ENCODE assay signal across 8 mouse cellular contexts in the genomic region with DNA sequence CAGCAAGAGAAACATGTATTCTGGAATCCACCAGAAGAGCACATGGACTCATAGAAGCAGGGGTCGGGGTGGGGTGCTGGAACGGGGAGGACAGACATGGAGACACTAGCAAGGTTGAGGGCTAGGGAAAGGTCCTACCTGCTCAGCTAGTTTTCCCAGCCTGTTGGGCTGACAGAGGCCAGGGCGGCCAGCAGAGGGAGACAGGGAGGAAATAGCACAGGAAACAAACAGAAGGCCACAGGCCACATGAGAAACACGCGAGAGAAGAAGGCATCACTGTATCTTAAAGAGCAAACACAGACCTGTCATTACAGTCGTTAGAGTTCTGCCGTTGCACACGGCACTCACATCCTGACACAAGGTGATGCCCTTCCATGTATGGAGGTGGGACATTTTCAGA. TPM values are rescaled to one million over a fixed set of nuclear protein-coding genes. Genes with fewer than 3 reads are reported as not detected.
DNase-seq lines count a peak whose midpoint lies in the region; ATAC-seq lines count a peak whose summit lies in the region.

No protein-coding gene starts in this region.

- WGBS in forebrain, embryonic 14.5 days: 55% methylated on average over 8 of the region's 8 CpGs
- WGBS in forebrain, embryonic 11.5 days: 60% methylated on average over 8 of the region's 8 CpGs
- 39% methylated on average over 8 of the region's 8 CpGs for WGBS in stomach, embryonic 15.5 days

- H3K4me1 ChIP-seq in forebrain, embryonic 14.5 days (ENCODE audit: control insufficient read depth, insufficient read depth, low read length): no peaks in the 10 kb centered on the region
- H3K4me1 ChIP-seq in forebrain, embryonic 11.5 days (replicated peaks; ENCODE audit: control insufficient read depth, insufficient read depth, low read length): no peaks in the 10 kb centered on the region
- H3K4me1 ChIP-seq in stomach, embryonic 15.5 days: no peaks in the 10 kb centered on the region

- ATAC-seq in forebrain, embryonic 14.5 days: no peak
- ATAC-seq in forebrain, embryonic 11.5 days (replicated peaks; ENCODE audit: low FRiP score): no peak
- peak; percentile 98 for ATAC-seq in common myeloid progenitor, adult 5-6 weeks (replicated peaks; ENCODE audit: low read depth, poor library complexity, severe bottlenecking)
- 0 out of 2 replicates have a peak, but pooled peaks have one; percentile 18 for ATAC-seq in stomach, embryonic 15.5 days (ENCODE audit: insufficient read depth, low FRiP score, low read depth)

- no peak overlapping the region for H3K4me2 ChIP-seq in forebrain, embryonic 14.5 days (ENCODE audit: low read length)
- no peak overlapping the region for H3K4me2 ChIP-seq in forebrain, embryonic 11.5 days (ENCODE audit: low read depth, low read length, severe bottlenecking)
- no peak overlapping the region for H3K4me2 ChIP-seq in stomach, embryonic 15.5 days

- peaks cover 93% of the 10 kb centered on the region for H3K36me3 ChIP-seq in forebrain, embryonic 14.5 days (ENCODE audit: control insufficient read depth, insufficient read depth, low read length)
- no peaks in the 10 kb centered on the region; the same call in 1 of the 2 replicates for H3K36me3 ChIP-seq in forebrain, embryonic 11.5 days (ENCODE audit: control insufficient read depth, insufficient read depth, low read length)
- H3K36me3 ChIP-seq in stomach, embryonic 15.5 days: peaks cover 41% of the 10 kb centered on the region

- no peaks in the 10 kb centered on the region for H3K9me3 ChIP-seq in forebrain, embryonic 14.5 days (replicated peaks; ENCODE audit: control insufficient read depth, low read length)
- H3K9me3 ChIP-seq in forebrain, embryonic 11.5 days (ENCODE audit: control insufficient read depth, low read length): no peaks in the 10 kb centered on the region
- H3K9me3 ChIP-seq in stomach, embryonic 15.5 days: no peaks in the 10 kb centered on the region

- no peak overlapping the region for H3K27ac ChIP-seq in forebrain, embryonic 14.5 days (ENCODE audit: low read depth, low read length)
- H3K27ac ChIP-seq in forebrain, embryonic 11.5 days (ENCODE audit: low read depth, low read length): no peak overlapping the region
- H3K27ac ChIP-seq in stomach, embryonic 15.5 days: no peak overlapping the region

- no peak overlapping the region for H3K9ac ChIP-seq in forebrain, embryonic 14.5 days (ENCODE audit: low read length)
- H3K9ac ChIP-seq in forebrain, embryonic 11.5 days (ENCODE audit: low read length): no peak overlapping the region
- no peak overlapping the region for H3K9ac ChIP-seq in stomach, embryonic 15.5 days

- no peak overlapping the region for H3K4me3 ChIP-seq in forebrain, embryonic 14.5 days (ENCODE audit: low read depth, low read length)
- no peak overlapping the region for H3K4me3 ChIP-seq in forebrain, embryonic 11.5 days (ENCODE audit: low read depth, low read length)
- no peak overlapping the region for H3K4me3 ChIP-seq in stomach, embryonic 15.5 days (replicated peaks)

- H3K27me3 ChIP-seq in forebrain, embryonic 14.5 days (replicated peaks; ENCODE audit: control insufficient read depth, insufficient read depth, low read length): no peaks in the 10 kb centered on the region
- no peaks in the 10 kb centered on the region for H3K27me3 ChIP-seq in forebrain, embryonic 11.5 days (ENCODE audit: control insufficient read depth, insufficient read depth, low read length)
- H3K27me3 ChIP-seq in stomach, embryonic 15.5 days (replicated peaks): no peaks in the 10 kb centered on the region

- DNase-seq in forebrain, embryonic 14.5 days (ENCODE audit: low spot score): peak; percentile 4
- no peak for DNase-seq in forebrain, embryonic 11.5 days (ENCODE audit: low spot score)
- peak; percentile 40 for DNase-seq in right cerebral cortex, adult 18-20 months
- no peak for DNase-seq in right cerebral cortex, postnatal 10 days (ENCODE audit: low spot score in 2 of 2)
- peak; percentile 37 to 58 for DNase-seq in lung, adult 18-20 months
- DNase-seq in frontal cortex, postnatal 36 days (ENCODE audit: low spot score in 2 of 2): no peak

RNA-seq across cellular contexts. Expression of gene S100b, which starts 17.6 kb away (rescaled TPM):
- 0.42 and 0.77 TPM in 2 replicates for polyA plus RNA-seq in forebrain, embryonic 14.5 days (2014; fragmentation: Nextera tagmentation; extraction: Ambion mirVana)
- 0.12 TPM in 1 of 2 replicates, not detected in the other for polyA plus RNA-seq in forebrain, embryonic 11.5 days (2014; fragmentation: Nextera tagmentation; extraction: Ambion mirVana)
- total RNA-seq in common myeloid progenitor, adult 5-6 weeks (2017): not detected in 2 replicates
- polyA plus RNA-seq in stomach, embryonic 15.5 days (2015; fragmentation: Nextera tagmentation; extraction: Ambion mirVana): 2.5 and 2.8 TPM in 2 replicates

RNA-seq across cellular contexts. Expression of gene Prmt2, which starts 33.6 kb away (rescaled TPM):
- 279 and 307 TPM in 2 replicates for polyA plus RNA-seq in forebrain, embryonic 14.5 days (2014; fragmentation: Nextera tagmentation; extraction: Ambion mirVana)
- 83.9 and 99.6 TPM in 2 replicates for polyA plus RNA-seq in forebrain, embryonic 11.5 days (2014; fragmentation: Nextera tagmentation; extraction: Ambion mirVana)
- 1.5 and 2.1 TPM in 2 replicates for total RNA-seq in common myeloid progenitor, adult 5-6 weeks (2017)
- polyA plus RNA-seq in stomach, embryonic 15.5 days (2015; fragmentation: Nextera tagmentation; extraction: Ambion mirVana): 48.4 and 51.3 TPM in 2 replicates

Comparison
In these comparisons a context has a peak if more than half of its experiments do, and no peak if none do; other contexts are left out.
1. DNase-seq: peak in forebrain, embryonic 14.5 days (single experiment), right cerebral cortex, adult 18-20 months (single experiment) and lung, adult 18-20 months (2 of 2); none in forebrain, embryonic 11.5 days (single experiment), right cerebral cortex, postnatal 10 days (0 of 2) and frontal cortex, postnatal 36 days (0 of 2).
2. ATAC-seq: peak in common myeloid progenitor, adult 5-6 weeks (single experiment) and stomach, embryonic 15.5 days (single experiment); none in forebrain, embryonic 14.5 days (single experiment) and forebrain, embryonic 11.5 days (single experiment).